Mouse (Mus musculus) cortical plate, adult 2 months (tissue): Measurements from ENCODE around the gene Exoc4. TPM values are rescaled to one million over a fixed set of nuclear protein-coding genes. Genes with fewer than 3 reads are reported as not detected.
A peak's percentile ranks its signal among the peaks of the same experiment; 100 is the strongest.

Experiments
- H3K27ac ChIP-seq: fragments of 200-500 bp; 2 replicates; pipeline ENCODE4 v1.5.1; 2012; ENCODE audit warnings: low read length, control low read depth, inconsistent platforms; ENCODE audit not compliant: insufficient read depth
- H3K4me1 ChIP-seq: fragments of 200-500 bp; 2 replicates; pipeline ENCODE4 v1.6.1; 2011; ENCODE audit warnings: low read length; ENCODE audit not compliant: control insufficient read depth, insufficient read depth
- H3K4me3 ChIP-seq: fragments of 200-500 bp; 2 replicates; pipeline ENCODE4 v1.5.1; 2011; ENCODE audit warnings: mild to moderate bottlenecking, low read length, control low read depth; ENCODE audit not compliant: insufficient read depth
- CTCF ChIP-seq: fragments of 200-500 bp; IDR thresholded peaks from 2 replicates; pipeline ENCODE4 v1.5.1; 2011; ENCODE audit warnings: mild to moderate bottlenecking, control low read depth, low read length; ENCODE audit not compliant: insufficient read depth; ENCODE audit errors: extremely low read depth
- POLR2A ChIP-seq: fragments of 200-500 bp; IDR thresholded peaks from 2 replicates; pipeline ENCODE4 v1.6.1; 2011; ENCODE audit warnings: mild to moderate bottlenecking, low read length, control low read depth; ENCODE audit not compliant: insufficient read depth; ENCODE audit errors: extremely low read depth
- polyA plus RNA-seq: library from polyadenylated mRNA; depleted of rRNA; stranded (reverse); fragments of >200 nt; gene quantifications from 2 replicates; pipeline ENCODE4 v1.2.3, GENCODE M21; 2012; rRNA removed

Gene Exoc4
- polyA plus RNA-seq, result 18.2 and 19.0 TPM in 2 replicates

GRCm38 (mm10) chr6:33248894-33249758 lies at the start of gene Exoc4:
Exoc4 (plus strand) TSS chr6:33249085.
- H3K4me3 ChIP-seq, result peak within 1 kb of the TSS; percentile 79
- TF ChIP-seq CTCF (no peak), POLR2A (peak; percentile 80)
- H3K27ac ChIP-seq, result no peak within 1 kb of the TSS
- peaks cover 2% of the 10 kb centered on the region; the same call in 1 of the 2 replicates for H3K4me1 ChIP-seq

- Histone ChIP-seq H3K27ac (no peak overlapping the region), H3K4me3 (no peak overlapping the region), H3K4me1 (no peaks in the 10 kb centered on the region)
- TF ChIP-seq POLR2A (no peak), CTCF (no peak)
These were observed 30.1 kb upstream of the Exoc4 start for GRCm38 (mm10) chr6:33218780-33219179.

GRCm38 (mm10) chr6:33226700-33227099 lies 22.2 kb upstream of the Exoc4 start:
- TF ChIP-seq CTCF (no peak), POLR2A (no peak)
- no peaks in the 10 kb centered on the region for H3K4me1 ChIP-seq
- no peak overlapping the region for H3K27ac ChIP-seq
- H3K4me3 ChIP-seq, result no peak overlapping the region

GRCm38 (mm10) chr6:33227371-33227770 lies 21.5 kb upstream of the Exoc4 start:
- H3K4me1 ChIP-seq, result no peaks in the 10 kb centered on the region
- no peak overlapping the region for H3K27ac ChIP-seq
- no peak overlapping the region for H3K4me3 ChIP-seq
- TF ChIP-seq CTCF (no peak), POLR2A (no peak)

GRCm38 (mm10) chr6:33241250-33241649 lies 7.6 kb upstream of the Exoc4 start:
- no peak overlapping the region for H3K27ac ChIP-seq
- no peaks in the 10 kb centered on the region for H3K4me1 ChIP-seq
- TF ChIP-seq CTCF, result no peak
- TF ChIP-seq POLR2A, result no peak
- H3K4me3 ChIP-seq, result no peak overlapping the region

- Histone ChIP-seq H3K4me1 (no peaks in the 10 kb centered on the region), H3K4me3 (no peak overlapping the region), H3K27ac (no peak overlapping the region)
- TF ChIP-seq POLR2A (no peak), CTCF (no peak)
These were observed 4.3 kb upstream of the Exoc4 start for GRCm38 (mm10) chr6:33244546-33244945.

GRCm38 (mm10) chr6:33247146-33247545 lies 1.7 kb upstream of the Exoc4 start:
- H3K27ac ChIP-seq, result no peak overlapping the region
- H3K4me1 ChIP-seq, result peaks cover 2% of the 10 kb centered on the region; the same call in 1 of the 2 replicates
- H3K4me3 ChIP-seq, result no peak overlapping the region
- TF ChIP-seq POLR2A, result no peak
- no peak for TF ChIP-seq CTCF

- Histone ChIP-seq H3K4me1 (peaks cover 2% of the 10 kb centered on the region; the same call in 1 of the 2 replicates), H3K27ac (no peak overlapping the region), H3K4me3 (no peak overlapping the region)
- TF ChIP-seq CTCF (no peak), POLR2A (no peak)
These were observed 1.1 kb upstream of the Exoc4 start for GRCm38 (mm10) chr6:33247576-33248355.

- TF ChIP-seq POLR2A, result no peak
- no peak for TF ChIP-seq CTCF
- Histone ChIP-seq H3K27ac (no peak overlapping the region), H3K4me1 (0 out of 2 replicates have a peak, but pooled peaks cover 2% of the 10 kb centered on the region), H3K4me3 (no peak overlapping the region)
These were observed 7.8 kb downstream of the Exoc4 start for GRCm38 (mm10) chr6:33256638-33257037.
